Mouse (Mus musculus) limb, embryonic 11.5 days (tissue): Measurements from ENCODE around the gene Dppa4. TPM values are rescaled to one million over a fixed set of nuclear protein-coding genes. Genes with fewer than 3 reads are reported as not detected.
"Not testable (repeated sequence)": the region's sequence is repeated elsewhere in the genome, so short reads cannot be mapped to it uniquely, and the experiment has no call there.

Experiments used
- ATAC-seq: fragments of 200-750 bp; cut with Nextera tagmentation; 2 replicates; pipeline ENCODE4 v1.8.0; 2017; ENCODE audit warnings: low read depth; ENCODE audit not compliant: insufficient number of reproducible peaks, low FRiP score, low TSS enrichment
- DNase-seq: peaks from one replicate; pipeline ENCODE4 v3.0.0-alpha.2; 2015; ENCODE audit warnings: low spot score
- H3K27ac ChIP-seq: fragments of 300-500 bp; sonication (generic); replicated peaks from 2 replicates; pipeline ENCODE4 v1.5.1; 2014; ENCODE audit warnings: low read depth, mild to moderate bottlenecking, low read length
- H3K27me3 ChIP-seq: fragments of 300-500 bp; sonication (generic); 2 replicates; pipeline ENCODE4 v1.6.1; 2014; ENCODE audit warnings: mild to moderate bottlenecking, low read length, mixed read lengths; ENCODE audit not compliant: control insufficient read depth, insufficient read depth
- H3K36me3 ChIP-seq: fragments of 300-500 bp; sonication (generic); 2 replicates; pipeline ENCODE4 v1.6.1; 2014; ENCODE audit warnings: mild to moderate bottlenecking, low read length, moderate library complexity, mixed read lengths; ENCODE audit not compliant: control insufficient read depth, insufficient read depth
- H3K4me1 ChIP-seq: fragments of 300-500 bp; sonication (generic); 2 replicates; pipeline ENCODE4 v1.6.1; 2014; ENCODE audit warnings: low read length, mixed read lengths; ENCODE audit not compliant: control insufficient read depth, insufficient read depth
- H3K4me2 ChIP-seq: fragments of 300-500 bp; sonication (generic); 2 replicates; pipeline ENCODE4 v1.6.1; 2014; ENCODE audit warnings: low read depth, mild to moderate bottlenecking, moderate library complexity; ENCODE audit not compliant: severe bottlenecking
- H3K4me3 ChIP-seq: fragments of 300-500 bp; sonication (generic); 2 replicates; pipeline ENCODE4 v1.5.1; 2014; ENCODE audit warnings: low read depth, low read length
- H3K9ac ChIP-seq: fragments of 300-500 bp; sonication (generic); 2 replicates; pipeline ENCODE4 v1.6.1; 2014; ENCODE audit warnings: mild to moderate bottlenecking, low read length
- H3K9me3 ChIP-seq: fragments of 300-500 bp; sonication (generic); 2 replicates; pipeline ENCODE4 v1.6.1; 2016; ENCODE audit warnings: low read length; ENCODE audit not compliant: control insufficient read depth
- WGBS: fragments of 180-500 bp; shearing (Covaris S2); extraction: QIAGEN DNeasy Blood & Tissue Kit; methylation state at CpG from one replicate; pipeline ENCODE4 v1.1.7; 2014; 5-methylcytosine and 5-hydroxymethylcytosine counted together
- polyA plus RNA-seq: library from polyadenylated mRNA; unstranded; fragments of >200 nt; fragmentation: Nextera tagmentation; extraction: Ambion mirVana; gene quantifications from 2 replicates; pipeline ENCODE4 v1.2.1, GENCODE M21; 2014

Gene Dppa4
- polyA plus RNA-seq, 1 experiment from 2014 or later: not detected

GRCm38 (mm10) chr16:48276940-48277339 lies 6.6 kb upstream of the Dppa4 start:
- ATAC-seq: no peak
- H3K9ac ChIP-seq: no peak overlapping the region
- H3K27me3 ChIP-seq: no peaks in the 10 kb centered on the region
- no peak overlapping the region for H3K4me3 ChIP-seq
- H3K36me3 ChIP-seq: no peaks in the 10 kb centered on the region
- H3K4me1 ChIP-seq: no peaks in the 10 kb centered on the region
- no peak overlapping the region for H3K4me2 ChIP-seq
- DNase-seq: no peak
- H3K27ac ChIP-seq: no peak overlapping the region
- 80% methylated on average over 4 of the region's 4 CpGs for WGBS
- H3K9me3 ChIP-seq: no peaks in the 10 kb centered on the region

- DNase-seq: no peak
- H3K36me3 ChIP-seq: no peaks in the 10 kb centered on the region
- no peak overlapping the region for H3K4me3 ChIP-seq
- H3K27me3 ChIP-seq: no peaks in the 10 kb centered on the region
- H3K9ac ChIP-seq: no peak overlapping the region
- H3K4me1 ChIP-seq: no peaks in the 10 kb centered on the region
- WGBS: 90% methylated on average over 4 of the region's 4 CpGs
- no peak overlapping the region for H3K4me2 ChIP-seq
- no peak for ATAC-seq
- H3K27ac ChIP-seq: no peak overlapping the region
- no peaks in the 10 kb centered on the region for H3K9me3 ChIP-seq
Observed at GRCm38 (mm10) chr16:48280883-48281282, 2.6 kb upstream of the Dppa4 start.

- no peak overlapping the region for H3K9ac ChIP-seq
- no peaks in the 10 kb centered on the region for H3K27me3 ChIP-seq
- H3K4me2 ChIP-seq: no peak overlapping the region
- ATAC-seq: no peak
- H3K4me3 ChIP-seq: no peak overlapping the region
- 79% methylated on average over 1 of the region's 1 CpGs for WGBS
- no peaks in the 10 kb centered on the region for H3K36me3 ChIP-seq
- H3K9me3 ChIP-seq: no peaks in the 10 kb centered on the region
- no peak for DNase-seq
- H3K27ac ChIP-seq: no peak overlapping the region
- H3K4me1 ChIP-seq: no peaks in the 10 kb centered on the region
Observed at GRCm38 (mm10) chr16:48282801-48283200, 732 bp upstream of the Dppa4 start.

GRCm38 (mm10) chr16:48285517-48285916 lies 2.0 kb downstream of the Dppa4 start:
- 85% methylated on average over 4 of the region's 4 CpGs for WGBS
- no peak overlapping the region for H3K4me2 ChIP-seq

GRCm38 (mm10) chr16:48297384-48298136 lies 14.0 kb downstream of the Dppa4 start:
- no peak overlapping the region for H3K4me3 ChIP-seq
- no peak overlapping the region for H3K9ac ChIP-seq
- no peaks in the 10 kb centered on the region for H3K9me3 ChIP-seq
- H3K27me3 ChIP-seq: no peaks in the 10 kb centered on the region
- H3K36me3 ChIP-seq: no peaks in the 10 kb centered on the region
- DNase-seq: no peak
- no peak overlapping the region for H3K27ac ChIP-seq
- no peaks in the 10 kb centered on the region for H3K4me1 ChIP-seq
- 66% methylated on average over 14 of the region's 14 CpGs for WGBS
- H3K4me2 ChIP-seq: no peak overlapping the region
- ATAC-seq: no peak

More at GRCm38 (mm10) chr16:48285517-48285916, 2.0 kb downstream of the Dppa4 start:
- Histone ChIP-seq H3K36me3 (no peaks in the 10 kb centered on the region), H3K4me1 (no peaks in the 10 kb centered on the region), H3K27ac (no peak overlapping the region), H3K9ac (no peak overlapping the region), H3K4me3 (no peak overlapping the region), H3K27me3 (no peaks in the 10 kb centered on the region), H3K9me3 (no peaks in the 10 kb centered on the region)
- no peak for DNase-seq
- no peak for ATAC-seq

- DNase-seq (no peak), ATAC-seq (no peak)
- no peak overlapping the region for H3K9ac ChIP-seq
- no peaks in the 10 kb centered on the region for H3K27me3 ChIP-seq
- H3K4me2 ChIP-seq: no peak overlapping the region
- 85% methylated on average over 3 of the region's 3 CpGs for WGBS
- no peaks in the 10 kb centered on the region for H3K9me3 ChIP-seq
- H3K27ac ChIP-seq: no peak overlapping the region
- H3K4me1 ChIP-seq: no peaks in the 10 kb centered on the region
- no peaks in the 10 kb centered on the region for H3K36me3 ChIP-seq
- H3K4me3 ChIP-seq: no peak overlapping the region
Observed at GRCm38 (mm10) chr16:48299884-48300283, 16.4 kb downstream of the Dppa4 start.

- 83% methylated on average over 7 of the region's 7 CpGs for WGBS
- DNase-seq (no peak), ATAC-seq (no peak)
- Histone ChIP-seq H3K4me3 (no peak within 1 kb of the TSS), H3K27ac (no peak within 1 kb of the TSS), H3K4me2 (no peak within 1 kb of the TSS), H3K9me3 (no peaks in the 10 kb centered on the region), H3K4me1 (no peaks in the 10 kb centered on the region), H3K36me3 (no peaks in the 10 kb centered on the region), H3K9ac (no peak within 1 kb of the TSS), H3K27me3 (no peaks in the 10 kb centered on the region)
Observed at GRCm38 (mm10) chr16:48303509-48303908, 20.0 kb downstream of the Dppa4 start, which contains the start of gene Dppa2. Dppa2 (plus strand) TSS chr16:48303908.

- WGBS: 81% methylated on average over 3 of the region's 3 CpGs
- ATAC-seq (no peak), DNase-seq (no peak)
- Histone ChIP-seq H3K9ac (no peak overlapping the region), H3K4me3 (no peak overlapping the region), H3K4me1 (no peaks in the 10 kb centered on the region), H3K27me3 (no peaks in the 10 kb centered on the region), H3K36me3 (no peaks in the 10 kb centered on the region), H3K4me2 (no peak overlapping the region), H3K9me3 (no peaks in the 10 kb centered on the region), H3K27ac (no peak overlapping the region)
Observed at GRCm38 (mm10) chr16:48303983-48304382, 20.4 kb downstream of the Dppa4 start.

- H3K27me3 ChIP-seq, H3K27ac ChIP-seq, H3K9ac ChIP-seq, H3K4me1 ChIP-seq, H3K4me2 ChIP-seq, DNase-seq, H3K4me3 ChIP-seq, H3K36me3 ChIP-seq, ATAC-seq, H3K9me3 ChIP-seq: not testable (repeated sequence)
- WGBS: 92% methylated on average over 10 of the region's 10 CpGs
Observed at GRCm38 (mm10) chr16:48308916-48309315, 25.4 kb downstream of the Dppa4 start.
